Mouse (Mus musculus): ENCODE data around the gene Cttn.

GRCm38 (mm10) chr7:144447146-144447545 is 23.7 kb downstream of the Cttn start:
- no peak for TF ChIP-seq MYOG (IDR thresholded peaks at IDR 0.05; ENCODE audit: control insufficient read depth, extremely low read depth, insufficient read length)
- TF ChIP-seq CTCF (IDR thresholded peaks at IDR 0.05; ENCODE audit: control insufficient read depth, insufficient read depth, insufficient read length): no peak
- peak; percentile 73 for TF ChIP-seq MAX (IDR thresholded peaks at IDR 0.05)
- no peak for TF ChIP-seq USF1 (IDR thresholded peaks at IDR 0.05; ENCODE audit: low read depth)
- peak; percentile 18 for TF ChIP-seq FOSL1 (IDR thresholded peaks at IDR 0.05; ENCODE audit: insufficient read depth, low read length, poor library complexity, severe bottlenecking)
- peak; percentile 29 for TF ChIP-seq CEBPB (IDR thresholded peaks at IDR 0.05; ENCODE audit: low read depth)

All from C2C12 (cell line).